Mouse (Mus musculus): ENCODE measurements around the gene Olfr193.

GRCm38 (mm10) chr16:59120969-59121368 is 9.3 kb upstream of the Olfr193 start, which contains the start of gene Olfr194:
- TF ChIP-seq CTCF (IDR thresholded peaks at IDR 0.05; ENCODE audit: low read depth) (no peak), EP300 (IDR thresholded peaks at IDR 0.05; ENCODE audit: low read depth) (no peak)
